Mouse (Mus musculus): Measurements from ENCODE around the gene Hipk2. TPM values are rescaled to one million over a fixed set of nuclear protein-coding genes. Genes with fewer than 3 reads are reported as not detected.

Gene Hipk2
- polyA plus RNA-seq, 1 experiment from 2014 or later = 36.6 TPM

DNA sequence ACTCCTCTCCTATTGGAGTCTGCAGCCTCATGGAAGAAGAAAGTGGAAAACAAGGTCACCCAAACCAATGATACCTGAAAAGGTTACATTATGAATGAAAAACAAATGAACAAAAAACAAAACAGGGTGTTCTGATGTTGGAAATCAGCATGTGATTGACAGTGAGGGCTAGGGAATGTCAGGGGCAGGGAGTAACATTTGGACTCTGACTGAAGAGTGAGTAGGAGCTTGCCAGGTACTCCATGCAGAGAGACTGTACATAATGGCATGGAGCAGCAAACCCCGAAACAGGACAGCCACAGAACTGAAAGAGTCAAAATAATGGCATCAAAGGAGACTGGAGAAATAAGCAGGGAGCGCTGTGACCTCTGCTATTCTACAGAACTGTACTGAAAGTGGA is 15.7 kb downstream of the Hipk2 start:
- Histone ChIP-seq H3K9ac (no peak overlapping the region), H3K9me3 (no peaks in the 10 kb centered on the region), H3K27me3 (no peaks in the 10 kb centered on the region), H3K36me3 (replicated peaks) (no peaks in the 10 kb centered on the region), H3K4me2 (no peak overlapping the region), H3K4me1 (peaks cover 11% of the 10 kb centered on the region), H3K4me3 (replicated peaks) (no peak overlapping the region), H3K27ac (no peak overlapping the region)
- WGBS = 83% methylated on average over 2 of the region's 2 CpGs
- ATAC-seq (ENCODE audit: low FRiP score) = no peak

DNA sequence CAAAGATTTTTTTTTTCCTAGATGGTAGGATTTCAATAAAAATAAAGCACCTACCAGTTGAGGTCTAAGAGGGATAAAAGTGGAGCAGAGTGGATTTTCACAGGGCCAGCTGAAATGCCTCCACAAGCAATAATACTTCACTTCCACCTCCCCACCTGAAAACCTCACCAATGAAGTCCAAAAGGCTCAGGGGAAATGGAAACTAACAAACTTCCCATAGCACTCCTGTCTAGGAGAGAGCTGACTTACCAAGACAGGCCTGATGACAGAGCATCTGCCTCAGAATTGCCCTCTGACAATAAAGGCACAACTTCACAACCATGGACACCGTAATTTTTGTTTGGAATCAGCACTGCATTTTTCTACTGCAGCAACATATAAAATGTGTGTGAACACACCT is 16.1 kb downstream of the Hipk2 start:
- no peak for ATAC-seq (ENCODE audit: low FRiP score)
- Histone ChIP-seq H3K27me3 (no peaks in the 10 kb centered on the region), H3K4me2 (no peak overlapping the region), H3K4me3 (replicated peaks) (no peak overlapping the region), H3K27ac (no peak overlapping the region), H3K9ac (no peak overlapping the region), H3K36me3 (replicated peaks) (no peaks in the 10 kb centered on the region), H3K4me1 (peaks cover 10% of the 10 kb centered on the region), H3K9me3 (no peaks in the 10 kb centered on the region)
- WGBS = 94% methylated on average over 1 of the region's 1 CpGs

DNA sequence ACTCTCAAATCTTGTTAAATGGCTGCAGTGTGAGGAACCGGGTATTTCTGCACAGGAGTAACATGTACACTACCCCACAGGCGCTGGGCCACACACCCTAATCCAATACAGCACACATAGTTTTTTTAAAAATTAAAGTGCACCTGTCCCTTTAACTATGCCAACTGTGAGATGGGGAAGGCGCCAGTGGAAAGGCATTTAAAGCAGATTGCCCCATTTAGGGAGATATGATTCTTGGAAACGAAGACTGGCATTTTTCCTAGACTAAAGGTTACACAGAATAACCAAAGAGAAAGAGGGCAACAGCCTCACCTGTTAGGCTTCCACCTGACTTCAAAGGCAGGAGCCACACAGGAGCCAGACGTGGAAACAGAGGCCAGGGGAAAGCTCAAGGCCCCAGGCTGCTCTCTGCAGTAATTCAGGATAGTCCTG is 22.4 kb downstream of the Hipk2 start:
- H3K9ac ChIP-seq = no peak overlapping the region
- H3K27me3 ChIP-seq = no peaks in the 10 kb centered on the region
- no peaks in the 10 kb centered on the region for H3K36me3 ChIP-seq (replicated peaks)
- ATAC-seq (ENCODE audit: low FRiP score) = no peak
- H3K4me2 ChIP-seq = no peak overlapping the region
- WGBS = 75% methylated on average over 5 of the region's 5 CpGs
- no peaks in the 10 kb centered on the region for H3K9me3 ChIP-seq
- no peak overlapping the region for H3K27ac ChIP-seq
- no peak overlapping the region for H3K4me3 ChIP-seq (replicated peaks)
- peaks cover 27% of the 10 kb centered on the region for H3K4me1 ChIP-seq

DNA sequence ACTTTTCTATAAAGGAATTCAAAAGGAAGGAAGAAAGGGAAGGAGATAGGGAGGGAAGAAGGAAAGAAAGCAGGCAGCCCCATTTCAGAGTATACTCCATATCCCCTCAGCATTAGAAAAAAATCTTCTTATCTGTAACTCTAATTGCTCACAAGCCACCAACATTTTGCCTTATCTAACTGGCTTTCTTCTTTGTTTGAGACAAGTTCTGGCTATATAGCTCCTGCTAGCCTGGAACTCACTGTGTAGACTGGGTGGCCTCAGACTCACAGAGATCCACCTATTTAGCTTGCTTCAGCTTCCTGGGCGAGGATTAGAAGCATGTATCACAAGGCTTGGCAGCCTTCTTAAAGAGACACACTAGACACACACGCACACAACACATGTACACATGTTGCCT is 24.2 kb downstream of the Hipk2 start:
- H3K4me2 ChIP-seq = no peak overlapping the region
- no peaks in the 10 kb centered on the region for H3K27me3 ChIP-seq
- no peaks in the 10 kb centered on the region for H3K36me3 ChIP-seq (replicated peaks)
- H3K27ac ChIP-seq = no peak overlapping the region
- WGBS = 91% methylated on average over 2 of the region's 2 CpGs
- no peak overlapping the region for H3K9ac ChIP-seq
- ATAC-seq (ENCODE audit: low FRiP score) = no peak
- H3K4me3 ChIP-seq (replicated peaks) = no peak overlapping the region
- H3K4me1 ChIP-seq = peaks cover 43% of the 10 kb centered on the region
- no peaks in the 10 kb centered on the region for H3K9me3 ChIP-seq

DNA sequence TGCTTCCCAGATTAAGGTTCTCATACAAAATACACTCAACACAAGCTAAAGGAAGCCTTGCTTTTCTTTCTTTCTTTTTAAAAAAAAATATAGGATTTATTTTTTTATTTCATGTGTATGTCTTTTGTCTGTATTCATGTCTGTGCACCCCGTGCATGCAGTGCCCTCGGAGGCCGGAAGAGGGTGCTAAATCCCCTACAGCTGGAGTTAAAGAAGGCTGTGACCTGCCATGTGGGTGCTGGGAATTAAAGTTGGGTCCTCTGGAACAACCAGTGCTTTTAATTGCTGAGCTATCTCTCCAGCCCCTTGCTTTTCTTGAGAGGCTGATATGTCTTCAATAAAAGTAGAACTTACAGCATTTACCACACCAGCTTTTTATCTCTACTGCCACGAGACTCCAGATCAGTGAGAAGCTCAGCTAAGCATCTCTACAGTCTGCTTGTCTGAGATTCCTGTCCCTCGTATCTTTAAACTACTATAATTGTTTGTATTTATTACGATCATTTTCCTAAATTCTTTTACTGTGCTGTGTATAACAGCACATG is 25.2 kb downstream of the Hipk2 start:
- H3K36me3 ChIP-seq (replicated peaks) = no peaks in the 10 kb centered on the region
- H3K9ac ChIP-seq = no peak overlapping the region
- no peak overlapping the region for H3K4me3 ChIP-seq (replicated peaks)
- no peak overlapping the region for H3K4me2 ChIP-seq
- H3K27ac ChIP-seq = no peak overlapping the region
- ATAC-seq (ENCODE audit: low FRiP score) = no peak
- no peaks in the 10 kb centered on the region for H3K9me3 ChIP-seq
- H3K27me3 ChIP-seq = no peaks in the 10 kb centered on the region
- H3K4me1 ChIP-seq = peaks cover 53% of the 10 kb centered on the region
- WGBS = 93% methylated on average over 6 of the region's 6 CpGs

DNA sequence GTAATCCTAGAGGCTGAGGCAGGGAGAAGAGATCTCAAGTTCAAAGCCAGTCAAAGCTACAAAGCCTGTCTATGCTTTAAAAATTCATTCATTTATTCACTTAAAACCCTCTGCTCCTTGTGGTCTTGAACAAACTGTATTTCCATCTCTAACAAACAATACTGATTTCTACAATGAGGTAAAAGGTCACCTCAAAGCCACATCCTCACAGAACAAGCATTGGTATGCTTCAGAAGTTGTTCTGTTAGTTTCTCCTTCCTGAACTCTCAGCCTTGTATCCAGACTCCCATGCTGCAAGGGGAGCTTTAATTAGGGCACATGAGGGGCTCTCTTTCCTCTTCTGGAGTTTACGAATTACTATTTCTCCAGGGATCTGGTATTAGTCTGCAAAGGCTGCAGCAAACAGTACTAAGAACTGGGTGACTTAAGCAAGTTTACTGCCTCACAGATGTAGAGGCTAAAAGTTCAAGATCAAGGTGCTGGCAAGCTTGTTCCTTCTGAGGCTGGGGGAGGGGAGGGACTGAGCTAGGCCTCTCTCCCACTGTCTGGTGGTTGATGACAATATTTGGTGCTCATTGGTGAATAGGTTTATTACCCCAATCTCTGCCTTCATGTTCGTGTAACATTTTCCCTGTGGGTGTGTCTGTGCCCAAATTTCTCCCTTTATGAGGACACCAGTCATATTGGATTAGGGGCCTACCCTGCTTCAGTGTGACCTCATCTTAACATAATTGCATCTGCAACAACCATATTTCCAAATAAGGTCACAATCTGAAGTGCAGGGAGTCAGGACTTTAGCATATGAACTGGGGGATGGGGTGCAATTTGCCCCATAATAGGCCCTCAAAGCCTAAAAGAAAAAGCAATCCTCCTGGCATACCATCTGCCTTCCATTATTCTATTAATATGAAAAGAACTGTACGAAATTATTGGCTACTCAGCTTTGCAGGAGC is 27.7 kb downstream of the Hipk2 start:
- H3K4me1 ChIP-seq = peaks cover 55% of the 10 kb centered on the region
- H3K27ac ChIP-seq = no peak overlapping the region
- H3K9ac ChIP-seq = no peak overlapping the region
- H3K4me2 ChIP-seq = no peak overlapping the region
- no peak for ATAC-seq (ENCODE audit: low FRiP score)
- no peaks in the 10 kb centered on the region for H3K36me3 ChIP-seq (replicated peaks)
- WGBS = 61% methylated on average over 3 of the region's 3 CpGs
- no peak overlapping the region for H3K4me3 ChIP-seq (replicated peaks)
- no peaks in the 10 kb centered on the region for H3K9me3 ChIP-seq
- H3K27me3 ChIP-seq = no peaks in the 10 kb centered on the region

DNA sequence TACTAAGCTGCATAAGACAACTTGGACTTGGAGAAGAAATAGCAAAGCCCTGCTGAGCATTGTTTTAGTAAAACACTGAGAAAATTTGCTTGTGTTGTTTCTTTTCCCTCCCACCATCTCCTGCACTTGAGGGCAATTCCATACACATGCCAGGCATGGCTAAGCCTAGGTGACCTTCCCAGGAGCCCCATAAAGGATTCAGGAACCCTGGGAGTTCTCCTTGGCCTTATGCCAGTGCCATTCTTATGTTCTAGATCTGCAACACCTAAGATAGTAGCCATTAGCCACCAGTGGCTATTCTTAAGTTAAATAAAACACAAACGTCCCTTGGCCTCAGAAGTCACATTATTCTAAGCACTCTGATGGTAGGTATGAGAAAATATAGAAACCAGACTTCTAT is 28.5 kb downstream of the Hipk2 start:
- no peak for ATAC-seq (ENCODE audit: low FRiP score)
- Histone ChIP-seq H3K4me1 (peaks cover 55% of the 10 kb centered on the region), H3K9ac (no peak overlapping the region), H3K27me3 (no peaks in the 10 kb centered on the region), H3K27ac (0 out of 2 replicates have a peak overlapping the region, but pooled peaks have one; percentile 31), H3K4me3 (replicated peaks) (no peak overlapping the region), H3K9me3 (no peaks in the 10 kb centered on the region), H3K36me3 (replicated peaks) (no peaks in the 10 kb centered on the region), H3K4me2 (no peak overlapping the region)
- WGBS = 60% methylated on average over 1 of the region's 1 CpGs

DNA sequence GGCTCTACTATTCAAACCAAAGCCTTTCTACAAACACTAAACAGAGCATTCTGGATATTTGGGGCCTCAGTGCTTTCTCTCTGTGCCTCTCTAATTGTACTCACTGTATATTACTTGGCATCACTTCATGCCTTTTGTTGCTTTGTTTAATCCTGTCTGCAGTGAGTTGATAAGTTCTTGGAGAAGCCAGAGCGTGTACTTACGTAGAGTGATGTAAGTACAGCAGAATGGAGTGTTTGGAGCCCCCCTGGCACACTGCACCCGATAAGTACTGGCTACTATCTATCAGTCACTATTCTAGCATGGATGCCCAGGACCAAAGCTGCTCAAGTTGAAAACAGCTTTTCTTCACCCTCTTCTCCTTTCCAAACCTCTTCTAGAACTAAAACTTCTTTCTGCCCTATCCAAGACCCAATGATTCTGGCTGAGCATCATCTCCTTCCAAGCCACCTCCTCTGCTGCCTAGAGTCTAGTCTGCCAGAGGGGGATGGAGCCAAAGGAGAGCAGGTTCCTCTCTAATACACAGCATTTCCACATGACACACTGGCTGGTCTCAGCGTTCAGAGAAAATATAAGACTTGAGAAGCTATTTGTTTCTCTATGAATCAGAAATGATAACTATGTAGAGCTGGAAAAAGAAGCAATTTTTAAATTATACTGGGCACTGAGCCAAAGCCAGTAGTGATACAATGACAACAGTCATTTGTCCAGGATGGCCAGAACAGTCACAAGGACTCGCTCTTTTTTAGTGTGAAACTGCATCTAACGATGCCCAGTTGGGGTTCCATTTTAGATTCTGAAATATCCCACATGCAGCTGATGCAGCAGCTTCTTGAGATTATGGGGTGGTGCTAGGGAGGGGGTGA is 29.4 kb downstream of the Hipk2 start:
- Histone ChIP-seq H3K4me3 (replicated peaks) (no peak overlapping the region), H3K4me2 (no peak overlapping the region), H3K9me3 (no peaks in the 10 kb centered on the region), H3K36me3 (replicated peaks) (no peaks in the 10 kb centered on the region), H3K27ac (peak overlapping the region; percentile 31; the same call in 1 of the 2 replicates), H3K4me1 (peaks cover 55% of the 10 kb centered on the region), H3K27me3 (no peaks in the 10 kb centered on the region), H3K9ac (no peak overlapping the region)
- 60% methylated on average over 6 of the region's 6 CpGs for WGBS
- no peak for ATAC-seq (ENCODE audit: low FRiP score)

DNA sequence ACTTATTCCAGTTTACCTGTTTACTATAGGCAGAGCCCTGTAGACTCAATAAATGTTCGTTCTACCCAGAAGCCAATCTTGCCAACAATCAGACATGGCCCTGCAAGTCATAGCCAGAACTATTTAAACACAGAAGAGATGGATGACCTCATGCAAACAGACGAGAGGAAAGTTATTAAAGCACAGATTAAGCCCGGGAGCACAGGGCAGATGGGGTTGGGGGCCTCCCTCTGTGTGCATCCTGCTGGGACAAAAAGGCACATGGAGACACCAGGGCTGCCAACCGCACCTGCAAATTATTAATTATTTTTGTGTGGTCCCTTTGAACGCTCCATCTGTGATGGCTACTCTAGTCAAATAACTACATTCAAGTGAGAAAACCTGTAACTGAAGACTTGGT is 30.1 kb downstream of the Hipk2 start:
- Histone ChIP-seq H3K4me2 (no peak overlapping the region), H3K27me3 (no peaks in the 10 kb centered on the region), H3K27ac (no peak overlapping the region), H3K36me3 (replicated peaks) (no peaks in the 10 kb centered on the region), H3K4me3 (replicated peaks) (no peak overlapping the region), H3K4me1 (peaks cover 55% of the 10 kb centered on the region), H3K9ac (no peak overlapping the region), H3K9me3 (no peaks in the 10 kb centered on the region)
- 53% methylated on average over 5 of the region's 5 CpGs for WGBS
- ATAC-seq (ENCODE audit: low FRiP score) = no peak

DNA sequence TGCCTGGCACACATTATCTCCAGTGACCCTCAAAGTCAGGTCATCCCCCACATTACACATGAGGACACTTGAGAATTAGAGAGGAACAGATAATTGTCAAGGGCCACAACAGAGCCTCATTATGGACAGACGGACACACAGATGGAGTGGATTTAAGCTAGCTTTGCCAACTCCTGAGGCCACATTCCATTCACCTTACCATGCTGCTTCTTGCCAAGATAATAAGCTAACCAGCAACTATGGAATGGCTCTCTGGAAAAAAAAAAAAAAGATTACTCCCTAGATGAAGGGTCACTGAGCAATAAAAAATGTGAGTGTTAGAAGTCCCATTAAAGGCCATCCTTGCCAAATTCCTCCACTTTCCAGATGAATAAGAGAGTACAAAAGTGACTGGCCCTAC is 30.8 kb downstream of the Hipk2 start:
- no peak overlapping the region for H3K27ac ChIP-seq
- H3K27me3 ChIP-seq = no peaks in the 10 kb centered on the region
- H3K9me3 ChIP-seq = no peaks in the 10 kb centered on the region
- H3K4me2 ChIP-seq = no peak overlapping the region
- H3K4me3 ChIP-seq (replicated peaks) = no peak overlapping the region
- no peaks in the 10 kb centered on the region for H3K36me3 ChIP-seq (replicated peaks)
- peaks cover 57% of the 10 kb centered on the region for H3K4me1 ChIP-seq
- 57% methylated on average over 1 of the region's 1 CpGs for WGBS
- no peak overlapping the region for H3K9ac ChIP-seq
- no peak for ATAC-seq (ENCODE audit: low FRiP score)

DNA sequence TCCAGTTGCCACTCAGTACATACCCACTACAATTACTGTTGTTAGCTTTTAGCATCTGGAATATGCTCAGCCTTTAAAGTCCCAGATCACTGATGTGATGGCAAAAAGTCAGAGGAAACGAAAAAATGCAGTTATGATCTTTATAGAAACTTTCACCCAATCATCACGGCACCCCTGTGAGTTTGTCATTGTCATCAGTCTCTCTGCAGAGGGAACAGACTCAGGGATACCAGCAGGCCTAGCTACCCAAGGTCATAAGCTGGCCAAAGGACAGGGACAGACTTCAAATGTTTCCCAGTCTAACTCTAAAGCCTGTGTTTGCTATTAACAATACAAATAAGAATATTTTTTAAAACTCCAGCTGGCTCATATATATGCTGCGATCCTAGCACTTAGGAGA is 34.4 kb downstream of the Hipk2 start:
- Histone ChIP-seq H3K27me3 (no peaks in the 10 kb centered on the region), H3K36me3 (replicated peaks) (peaks cover 5% of the 10 kb centered on the region; the same call in 1 of the 2 replicates), H3K4me3 (replicated peaks) (no peak overlapping the region), H3K27ac (no peak overlapping the region), H3K4me1 (peaks cover 32% of the 10 kb centered on the region), H3K9me3 (no peaks in the 10 kb centered on the region), H3K4me2 (no peak overlapping the region), H3K9ac (no peak overlapping the region)
- ATAC-seq (ENCODE audit: low FRiP score) = no peak
- WGBS = 88% methylated on average over 3 of the region's 3 CpGs

DNA sequence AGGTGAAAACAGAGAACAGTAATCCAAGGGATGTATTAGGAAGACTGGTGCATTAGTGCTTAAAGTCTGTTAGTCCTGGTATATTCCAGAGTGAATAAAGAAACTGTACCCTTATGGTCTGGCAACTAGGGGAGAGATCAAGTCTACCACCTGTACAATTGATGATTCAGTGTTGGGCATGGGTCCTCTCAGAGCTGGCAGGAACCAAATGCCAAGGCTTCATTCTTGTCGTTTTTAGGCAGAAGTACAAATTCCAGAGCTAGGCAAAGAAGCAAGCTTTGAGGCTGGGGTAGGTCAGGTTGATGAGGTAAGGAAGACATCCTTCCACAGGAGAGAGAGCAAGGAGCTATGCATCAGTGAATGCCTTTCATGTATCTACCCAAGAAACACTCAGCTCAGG is 35.2 kb downstream of the Hipk2 start:
- no peak for ATAC-seq (ENCODE audit: low FRiP score)
- Histone ChIP-seq H3K36me3 (replicated peaks) (peaks cover 5% of the 10 kb centered on the region; the same call in 1 of the 2 replicates), H3K27ac (no peak overlapping the region), H3K4me1 (peaks cover 24% of the 10 kb centered on the region), H3K9me3 (no peaks in the 10 kb centered on the region), H3K4me2 (no peak overlapping the region), H3K27me3 (no peaks in the 10 kb centered on the region), H3K4me3 (replicated peaks) (no peak overlapping the region), H3K9ac (no peak overlapping the region)
- WGBS = 88% methylated on average over 1 of the region's 1 CpGs

All from forebrain, embryonic 12.5 days (tissue).